Mouse (Mus musculus): Measurements from ENCODE around the gene Ccdc149. TPM values are rescaled to one million over a fixed set of nuclear protein-coding genes. Genes with fewer than 3 reads are reported as not detected.

Ccdc149 gene
- total RNA-seq, 2 experiments from 2014 or later, result 1.9 to 3.7 TPM

- ATAC-seq (replicated peaks; ENCODE audit: poor library complexity, severe bottlenecking), result no peak
Measured at GRCm38 (mm10) chr5:52450821-52451220, 20.5 kb downstream of the Ccdc149 start.

GRCm38 (mm10) chr5:52449187-52449586, 22.1 kb downstream of the Ccdc149 start:
- no peak for ATAC-seq (replicated peaks; ENCODE audit: poor library complexity, severe bottlenecking)

- no peak for ATAC-seq (replicated peaks; ENCODE audit: poor library complexity, severe bottlenecking)
Measured at GRCm38 (mm10) chr5:52440278-52440677, 31.0 kb downstream of the Ccdc149 start.

- ATAC-seq (replicated peaks; ENCODE audit: poor library complexity, severe bottlenecking), result no peak
Measured at GRCm38 (mm10) chr5:52438946-52439345, 32.4 kb downstream of the Ccdc149 start.

- ATAC-seq (replicated peaks; ENCODE audit: poor library complexity, severe bottlenecking), result peak; percentile 90
Measured at GRCm38 (mm10) chr5:52435533-52435932, 35.8 kb downstream of the Ccdc149 start.

- peak; percentile 50 for ATAC-seq (replicated peaks; ENCODE audit: poor library complexity, severe bottlenecking)
Measured at GRCm38 (mm10) chr5:52431276-52431844, 40.0 kb downstream of the Ccdc149 start.

- ATAC-seq (replicated peaks; ENCODE audit: poor library complexity, severe bottlenecking), result no peak
Measured at GRCm38 (mm10) chr5:52429731-52430480, 41.4 kb downstream of the Ccdc149 start.

GRCm38 (mm10) chr5:52428613-52429012, 42.7 kb downstream of the Ccdc149 start:
- no peak for ATAC-seq (replicated peaks; ENCODE audit: poor library complexity, severe bottlenecking)

GRCm38 (mm10) chr5:52425819-52426218, 45.5 kb downstream of the Ccdc149 start:
- no peak for ATAC-seq (replicated peaks; ENCODE audit: poor library complexity, severe bottlenecking)

- peak; percentile 72 for ATAC-seq (replicated peaks; ENCODE audit: poor library complexity, severe bottlenecking)
Measured at GRCm38 (mm10) chr5:52423893-52424292, 47.4 kb downstream of the Ccdc149 start.

GRCm38 (mm10) chr5:52416485-52416884, 54.8 kb downstream of the Ccdc149 start:
- ATAC-seq (replicated peaks; ENCODE audit: poor library complexity, severe bottlenecking), result no peak

GRCm38 (mm10) chr5:52415917-52416316, 55.4 kb downstream of the Ccdc149 start:
- ATAC-seq (replicated peaks; ENCODE audit: poor library complexity, severe bottlenecking), result no peak

GRCm38 (mm10) chr5:52415193-52415592, 56.1 kb downstream of the Ccdc149 start:
- no peak for ATAC-seq (replicated peaks; ENCODE audit: poor library complexity, severe bottlenecking)

GRCm38 (mm10) chr5:52411567-52411966, 59.8 kb downstream of the Ccdc149 start:
- peak; percentile 48 for ATAC-seq (replicated peaks; ENCODE audit: poor library complexity, severe bottlenecking)

GRCm38 (mm10) chr5:52410197-52410596, 61.1 kb downstream of the Ccdc149 start:
- ATAC-seq (replicated peaks; ENCODE audit: poor library complexity, severe bottlenecking), result no peak

- no peak for ATAC-seq (replicated peaks; ENCODE audit: poor library complexity, severe bottlenecking)
Measured at GRCm38 (mm10) chr5:52408668-52409315, 62.5 kb downstream of the Ccdc149 start.

- ATAC-seq (replicated peaks; ENCODE audit: poor library complexity, severe bottlenecking), result no peak
Measured at GRCm38 (mm10) chr5:52404373-52404772, 66.9 kb downstream of the Ccdc149 start.

- ATAC-seq (replicated peaks; ENCODE audit: poor library complexity, severe bottlenecking), result no peak
Measured at GRCm38 (mm10) chr5:52393756-52394155, 77.6 kb downstream of the Ccdc149 start.

- no peak for ATAC-seq (replicated peaks; ENCODE audit: poor library complexity, severe bottlenecking)
Measured at GRCm38 (mm10) chr5:52391471-52391870, 79.8 kb downstream of the Ccdc149 start.

- ATAC-seq (replicated peaks; ENCODE audit: poor library complexity, severe bottlenecking), result no peak
Measured at GRCm38 (mm10) chr5:52390381-52390780, 80.9 kb downstream of the Ccdc149 start.

GRCm38 (mm10) chr5:52388092-52388749, 83.1 kb downstream of the Ccdc149 start:
- no peak for ATAC-seq (replicated peaks; ENCODE audit: poor library complexity, severe bottlenecking)
